Mouse (Mus musculus): Measurements from ENCODE around the gene Nnmt.

DNA sequence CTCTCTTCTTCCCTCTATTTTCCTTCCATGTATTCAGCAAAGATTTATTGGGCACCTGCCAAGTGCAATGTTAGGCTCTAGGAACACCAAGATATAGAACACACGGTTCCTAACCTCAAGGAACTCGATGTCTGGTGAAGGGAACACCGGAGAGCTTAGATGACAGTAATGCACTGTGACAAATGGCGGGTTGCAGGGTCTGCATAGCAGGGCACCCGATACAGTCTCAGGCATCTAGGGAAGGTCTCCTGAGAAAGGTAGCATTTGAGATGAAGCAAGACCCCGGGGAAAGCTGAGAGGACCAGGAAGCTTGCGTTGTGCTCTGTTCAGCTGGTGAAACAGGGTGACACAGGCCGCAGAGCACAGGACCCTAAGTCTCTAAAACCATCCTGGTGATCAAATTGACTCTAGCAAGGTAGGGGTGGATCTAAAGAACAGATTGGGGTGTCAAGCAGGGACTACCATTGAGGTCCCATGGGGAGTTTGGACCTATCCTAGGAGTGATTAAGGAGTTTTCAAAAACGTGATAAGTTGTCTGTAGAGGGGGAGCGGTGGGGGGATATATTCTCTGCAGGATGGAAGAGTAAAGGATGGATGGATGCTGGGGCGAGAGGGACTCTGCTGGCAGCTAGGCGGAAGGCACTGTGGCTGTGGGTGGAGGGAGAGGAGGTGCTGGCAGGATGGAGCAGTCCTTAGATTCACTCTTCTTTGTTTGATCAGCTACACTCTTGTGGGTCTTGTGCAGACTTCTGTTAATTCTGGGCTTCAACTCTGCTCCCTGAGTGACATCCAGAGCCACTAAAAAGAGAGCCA is 43.5 kb upstream of the Nnmt start:
- TF ChIP-seq CTCF (IDR thresholded peaks at IDR 0.05; ENCODE audit: low read depth) (no peak), EP300 (optimal IDR thresholded peaks at IDR 0.05) (no peak)
